Mouse (Mus musculus): ENCODE measurements around the gene Sgcg. TPM values are rescaled to one million over a fixed set of nuclear protein-coding genes. Genes with fewer than 3 reads are reported as not detected.

The Sgcg gene
- polyA plus RNA-seq, 1 experiment from 2014 or later = not detected

- no peak overlapping the region for H3K9ac ChIP-seq (replicated peaks)
- H3K36me3 ChIP-seq = no peaks in the 10 kb centered on the region
- no peaks in the 10 kb centered on the region for H3K27me3 ChIP-seq
- 80% methylated on average over 5 of the region's 5 CpGs for WGBS
- H3K9me3 ChIP-seq = no peaks in the 10 kb centered on the region
- no peak for ATAC-seq
- H3K27ac ChIP-seq = no peak overlapping the region
- H3K4me3 ChIP-seq (replicated peaks) = no peak overlapping the region
- H3K4me1 ChIP-seq (replicated peaks) = no peaks in the 10 kb centered on the region
- no peak overlapping the region for H3K4me2 ChIP-seq (replicated peaks)
These were observed 28.5 kb downstream of the Sgcg start for GRCm38 (mm10) chr14:61229763-61230162.

DNA sequence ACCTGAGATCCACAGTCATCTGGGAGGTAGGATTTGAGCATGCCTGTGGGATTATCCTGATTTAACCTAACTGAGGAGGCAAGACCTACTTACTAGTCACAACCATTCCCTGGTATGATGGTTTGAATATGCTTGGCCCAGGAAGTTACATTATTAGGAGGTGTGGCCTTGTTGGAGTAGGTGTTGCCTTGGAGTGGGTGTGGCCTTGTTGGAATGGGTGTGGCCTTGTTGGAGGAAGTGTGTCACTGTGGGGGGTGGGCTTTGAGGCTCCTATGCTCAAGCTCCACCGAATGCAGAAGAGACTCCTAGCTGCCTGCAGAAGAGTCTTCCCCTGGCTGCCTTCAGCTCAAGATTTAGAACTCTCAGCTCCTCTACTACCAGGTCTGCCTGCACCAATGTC lies 32.1 kb downstream of the Sgcg start:
- Histone ChIP-seq H3K4me2 (replicated peaks) (no peak overlapping the region), H3K4me1 (replicated peaks) (no peaks in the 10 kb centered on the region), H3K9ac (replicated peaks) (no peak overlapping the region), H3K27me3 (no peaks in the 10 kb centered on the region), H3K4me3 (replicated peaks) (no peak overlapping the region), H3K9me3 (no peaks in the 10 kb centered on the region), H3K27ac (no peak overlapping the region), H3K36me3 (no peaks in the 10 kb centered on the region)
- WGBS = 46% methylated on average over 1 of the region's 1 CpGs
- no peak for ATAC-seq

DNA sequence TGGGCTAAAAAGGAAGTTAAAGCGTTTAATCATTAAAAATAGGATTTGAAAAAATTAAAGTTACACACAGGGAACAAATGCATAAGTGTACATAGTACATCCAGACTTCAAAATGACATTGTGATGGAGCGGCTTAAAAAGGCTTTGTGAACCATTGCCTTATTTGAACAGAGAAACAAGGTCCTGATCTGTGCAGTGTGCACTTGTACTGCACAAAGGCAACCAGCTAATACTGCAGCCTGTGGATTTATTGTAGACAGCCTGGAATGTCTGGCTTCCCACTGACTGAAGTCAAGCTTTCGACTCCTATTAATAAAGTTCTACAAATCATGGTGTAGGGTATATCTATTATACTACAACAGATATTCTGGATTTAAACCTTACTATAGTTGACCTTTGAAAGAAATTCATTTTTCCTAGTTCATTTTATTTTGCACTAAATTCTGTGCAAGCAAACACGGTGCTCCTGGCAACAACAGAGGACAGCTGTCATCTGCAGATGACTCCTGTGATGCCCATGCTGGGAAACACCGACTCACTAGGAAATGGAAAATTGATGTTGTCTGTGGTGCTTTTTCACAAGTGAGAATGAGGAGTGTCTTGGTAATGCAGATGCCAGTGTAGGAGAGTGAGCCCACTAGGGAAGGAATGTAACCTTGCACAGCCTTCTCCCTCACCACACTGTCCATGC lies 33.8 kb downstream of the Sgcg start:
- H3K27me3 ChIP-seq = no peaks in the 10 kb centered on the region
- no peak overlapping the region for H3K9ac ChIP-seq (replicated peaks)
- no peak for ATAC-seq
- H3K4me2 ChIP-seq (replicated peaks) = no peak overlapping the region
- WGBS = 79% methylated on average over 5 of the region's 5 CpGs
- H3K36me3 ChIP-seq = no peaks in the 10 kb centered on the region
- H3K27ac ChIP-seq = no peak overlapping the region
- no peak overlapping the region for H3K4me3 ChIP-seq (replicated peaks)
- H3K4me1 ChIP-seq (replicated peaks) = no peaks in the 10 kb centered on the region
- H3K9me3 ChIP-seq = no peaks in the 10 kb centered on the region

DNA sequence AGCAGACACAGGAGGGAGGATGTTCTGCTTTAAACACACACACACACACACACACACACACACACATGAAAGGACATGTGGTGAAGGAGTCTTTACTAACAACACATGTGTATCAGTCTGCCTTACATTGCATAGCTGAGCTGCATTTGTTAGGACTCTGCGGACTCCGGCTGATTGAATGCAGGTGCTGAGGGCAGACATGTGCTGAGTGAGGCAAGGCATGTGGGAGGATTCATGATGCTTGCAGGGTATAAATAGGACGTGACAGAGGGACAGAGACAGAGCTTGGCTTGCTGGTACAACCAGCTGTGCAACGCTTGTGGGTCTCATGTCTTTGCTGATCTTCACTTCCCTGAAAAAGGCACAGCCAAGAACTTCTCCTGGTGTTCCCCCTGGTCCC lies 34.5 kb downstream of the Sgcg start:
- Histone ChIP-seq H3K9ac (replicated peaks) (no peak overlapping the region), H3K9me3 (no peaks in the 10 kb centered on the region), H3K4me2 (replicated peaks) (no peak overlapping the region), H3K27me3 (no peaks in the 10 kb centered on the region), H3K36me3 (no peaks in the 10 kb centered on the region), H3K4me3 (replicated peaks) (no peak overlapping the region), H3K4me1 (replicated peaks) (no peaks in the 10 kb centered on the region), H3K27ac (no peak overlapping the region)
- 80% methylated on average over 4 of the region's 4 CpGs for whole genome bisulfite sequencing
- ATAC-seq = no peak

GRCm38 (mm10) chr14:61222506-61222905 lies 35.8 kb downstream of the Sgcg start:
- Histone ChIP-seq H3K4me2 (replicated peaks) (no peak overlapping the region), H3K9ac (replicated peaks) (no peak overlapping the region), H3K27me3 (no peaks in the 10 kb centered on the region), H3K4me3 (replicated peaks) (no peak overlapping the region), H3K9me3 (no peaks in the 10 kb centered on the region), H3K36me3 (no peaks in the 10 kb centered on the region), H3K4me1 (replicated peaks) (no peaks in the 10 kb centered on the region), H3K27ac (no peak overlapping the region)
- WGBS = 69% methylated on average over 6 of the region's 6 CpGs
- ATAC-seq = no peak

DNA sequence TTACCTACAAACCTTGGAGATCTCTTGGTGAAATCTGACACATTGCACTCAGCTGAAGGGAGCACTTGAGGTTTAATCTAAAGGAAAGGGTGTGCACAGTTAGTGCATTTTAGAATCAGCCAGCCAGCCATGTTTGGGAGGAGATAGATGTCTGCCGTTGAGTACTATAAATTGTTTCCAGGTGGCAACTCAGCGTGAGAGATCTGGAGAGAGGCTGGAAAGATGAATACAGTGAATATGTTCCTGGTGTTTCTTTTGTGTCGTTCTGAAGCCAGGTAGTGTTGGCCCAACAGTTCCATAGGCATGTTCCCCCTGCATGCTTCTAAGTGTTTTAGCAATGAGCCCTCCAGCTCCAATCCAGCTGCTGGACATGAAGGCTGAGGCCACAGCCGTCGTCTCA lies 37.1 kb downstream of the Sgcg start:
- H3K4me3 ChIP-seq (replicated peaks) = no peak overlapping the region
- no peaks in the 10 kb centered on the region for H3K9me3 ChIP-seq
- H3K4me1 ChIP-seq (replicated peaks) = no peaks in the 10 kb centered on the region
- H3K9ac ChIP-seq (replicated peaks) = no peak overlapping the region
- no peaks in the 10 kb centered on the region for H3K36me3 ChIP-seq
- no peaks in the 10 kb centered on the region for H3K27me3 ChIP-seq
- WGBS = 86% methylated on average over 5 of the region's 5 CpGs
- no peak overlapping the region for H3K4me2 ChIP-seq (replicated peaks)
- H3K27ac ChIP-seq = no peak overlapping the region
- ATAC-seq = no peak

- no peak overlapping the region for H3K27ac ChIP-seq
- H3K4me3 ChIP-seq (replicated peaks) = no peak overlapping the region
- H3K9me3 ChIP-seq = no peaks in the 10 kb centered on the region; the same call in 1 of the 2 replicates
- H3K4me1 ChIP-seq (replicated peaks) = no peaks in the 10 kb centered on the region
- H3K27me3 ChIP-seq = no peaks in the 10 kb centered on the region
- H3K9ac ChIP-seq (replicated peaks) = no peak overlapping the region
- WGBS = 96% methylated on average over 6 of the region's 6 CpGs
- no peak overlapping the region for H3K4me2 ChIP-seq (replicated peaks)
- H3K36me3 ChIP-seq = peaks cover 76% of the 10 kb centered on the region
- ATAC-seq = no peak
These were observed 46.5 kb downstream of the Sgcg start for GRCm38 (mm10) chr14:61211754-61212153.

GRCm38 (mm10) chr14:61210111-61210510 lies 48.2 kb downstream of the Sgcg start:
- no peak for ATAC-seq
- Histone ChIP-seq H3K9me3 (no peaks in the 10 kb centered on the region; the same call in 1 of the 2 replicates), H3K27ac (no peak overlapping the region), H3K27me3 (no peaks in the 10 kb centered on the region), H3K36me3 (peaks cover 90% of the 10 kb centered on the region), H3K9ac (replicated peaks) (no peak overlapping the region), H3K4me2 (replicated peaks) (no peak overlapping the region), H3K4me3 (replicated peaks) (no peak overlapping the region), H3K4me1 (replicated peaks) (no peaks in the 10 kb centered on the region)
- 94% methylated on average over 5 of the region's 5 CpGs for WGBS

- H3K36me3 ChIP-seq = peaks cover 65% of the 10 kb centered on the region
- ATAC-seq = no peak
- no peak overlapping the region for H3K4me3 ChIP-seq (replicated peaks)
- H3K27me3 ChIP-seq = no peaks in the 10 kb centered on the region
- H3K27ac ChIP-seq = no peak overlapping the region
- no peak overlapping the region for H3K4me2 ChIP-seq (replicated peaks)
- peaks cover 10% of the 10 kb centered on the region; the same call in 1 of the 2 replicates for H3K4me1 ChIP-seq (replicated peaks)
- H3K9ac ChIP-seq (replicated peaks) = no peak overlapping the region
- H3K9me3 ChIP-seq = no peaks in the 10 kb centered on the region
- 53% methylated on average over 4 of the region's 4 CpGs for WGBS
These were observed 63.9 kb downstream of the Sgcg start for GRCm38 (mm10) chr14:61194416-61194815.

- no peak overlapping the region for H3K4me3 ChIP-seq (replicated peaks)
- H3K27me3 ChIP-seq = no peaks in the 10 kb centered on the region
- no peak overlapping the region for H3K4me2 ChIP-seq (replicated peaks)
- H3K27ac ChIP-seq = no peak overlapping the region
- H3K9me3 ChIP-seq = no peaks in the 10 kb centered on the region
- 84% methylated on average over 10 of the region's 10 CpGs for WGBS
- H3K4me1 ChIP-seq (replicated peaks) = peaks cover 10% of the 10 kb centered on the region; the same call in 1 of the 2 replicates
- ATAC-seq = no peak
- H3K9ac ChIP-seq (replicated peaks) = no peak overlapping the region
- H3K36me3 ChIP-seq = peaks cover 63% of the 10 kb centered on the region
These were observed 66.0 kb downstream of the Sgcg start for GRCm38 (mm10) chr14:61192326-61192725.

GRCm38 (mm10) chr14:61191904-61192303 lies 66.4 kb downstream of the Sgcg start:
- no peak overlapping the region for H3K4me3 ChIP-seq (replicated peaks)
- no peak for ATAC-seq
- H3K9ac ChIP-seq (replicated peaks) = no peak overlapping the region
- 93% methylated on average over 7 of the region's 7 CpGs for WGBS
- no peaks in the 10 kb centered on the region for H3K9me3 ChIP-seq
- peaks cover 10% of the 10 kb centered on the region; the same call in 1 of the 2 replicates for H3K4me1 ChIP-seq (replicated peaks)
- no peaks in the 10 kb centered on the region for H3K27me3 ChIP-seq
- no peak overlapping the region for H3K27ac ChIP-seq
- H3K36me3 ChIP-seq = peaks cover 60% of the 10 kb centered on the region
- no peak overlapping the region for H3K4me2 ChIP-seq (replicated peaks)

DNA sequence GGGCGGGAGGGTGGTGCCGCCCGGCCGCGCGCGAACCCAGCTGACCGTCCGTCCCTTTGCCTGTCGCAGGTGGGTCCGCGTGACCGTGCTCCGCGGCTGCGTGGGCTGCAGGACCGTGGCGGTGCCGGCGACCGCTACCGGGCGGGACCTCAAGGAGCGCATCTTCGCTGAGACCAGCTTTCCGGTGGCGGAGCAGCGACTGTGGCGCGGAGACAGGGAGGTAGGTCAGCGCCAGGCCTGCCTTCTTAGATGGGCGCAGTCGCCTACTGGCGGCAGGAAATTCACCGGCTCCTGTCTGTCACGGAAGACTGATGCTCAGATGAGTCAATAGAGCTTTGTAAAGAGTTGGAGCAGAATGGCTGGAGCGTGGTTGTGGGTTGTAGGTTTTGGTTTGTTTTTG lies 85.1 kb downstream of the Sgcg start:
- under 1% methylated on average over 37 of the region's 37 CpGs for WGBS
- peak overlapping the region; percentile 95 for H3K27ac ChIP-seq
- no peaks in the 10 kb centered on the region for H3K36me3 ChIP-seq
- H3K4me1 ChIP-seq (replicated peaks) = peaks cover 26% of the 10 kb centered on the region
- ATAC-seq = peak; percentile 66
- no peaks in the 10 kb centered on the region for H3K9me3 ChIP-seq
- peak overlapping the region; percentile 83 for H3K9ac ChIP-seq (replicated peaks)
- H3K4me3 ChIP-seq (replicated peaks) = peak overlapping the region; percentile 70
- H3K27me3 ChIP-seq = peaks cover 4% of the 10 kb centered on the region; the same call in 1 of the 2 replicates
- peak overlapping the region; percentile 59 for H3K4me2 ChIP-seq (replicated peaks)
